Mouse (Mus musculus) pancreas, adult 10 weeks (tissue): ENCODE data around the gene Evi2. TPM values are rescaled to one million over a fixed set of nuclear protein-coding genes. Genes with fewer than 3 reads are reported as not detected.

Experiments
- polyA plus RNA-seq: library from polyadenylated mRNA; stranded (reverse); fragments of 350-450 nt; fragmentation: Illumina TruSeq; extraction: RNeasy Lipid Tissue Mini Kit (QIAGEN cat#74804); gene quantifications from one replicate; pipeline ENCODE4 v1.2.3, GENCODE M21; 2015; ENCODE audit warnings: low read depth, low replicate concordance; ENCODE audit not compliant: insufficient read depth

Evi2 gene
- polyA plus RNA-seq, result 0.31 TPM

GRCm38 (mm10) chr11:79530333-79530761, at the start of gene Evi2, which contains the start of gene Evi2a:
Gene Evi2, minus strand, starts transcription at chr11:79530589.
Gene Evi2a, minus strand, starts transcription at chr11:79530609.

GRCm38 (mm10) chr11:79523560-79524309, 6.7 kb downstream of the Evi2 start, which contains the start of gene Evi2b:
Gene Evi2b, minus strand, starts transcription at chr11:79523762.

GRCm38 (mm10) chr11:79503845-79504244, 26.5 kb downstream of the Evi2 start, which contains the start of gene Omg:
Gene Omg, minus strand, starts transcription at chr11:79504084.

Other genes starting within 250 kb of the Evi2 start
- gene Gm9964, start 233.7 kb downstream of the Evi2 start, polyA plus RNA-seq, result not detected
- gene Nf1, start 190.9 kb downstream of the Evi2 start, polyA plus RNA-seq, result 3.9 TPM
- not detected for gene Omg, start 26.5 kb downstream of the Evi2 start, polyA plus RNA-seq
- 0.52 TPM for gene Evi2b, start 6.8 kb downstream of the Evi2 start, polyA plus RNA-seq
- gene Evi2a, start within 50 bp of the Evi2 start, polyA plus RNA-seq, result 1.3 TPM
- 2.3 TPM for gene Rab11fip4, start 60.6 kb upstream of the Evi2 start, polyA plus RNA-seq